Mouse (Mus musculus) heart, embryonic 16.5 days (tissue): ENCODE measurements around the gene Daxx. TPM values are rescaled to one million over a fixed set of nuclear protein-coding genes. Genes with fewer than 3 reads are reported as not detected.
"Not testable (repeated sequence)": the region's sequence is repeated elsewhere in the genome, so short reads cannot be mapped to it uniquely, and the experiment has no call there.

Experiments used
- ATAC-seq: fragments of 200-750 bp; cut with Nextera tagmentation; replicated peaks from 2 replicates; pipeline ENCODE4 v1.8.0; 2017; ENCODE audit warnings: moderate number of reproducible peaks; ENCODE audit not compliant: insufficient read depth, low FRiP score; ENCODE audit errors: extremely low read depth
- H3K27ac ChIP-seq: fragments of 300-500 bp; sonication (generic); 2 replicates; pipeline ENCODE4 v1.5.1; 2014; ENCODE audit warnings: mild to moderate bottlenecking, low read length, control low read depth, moderate library complexity
- H3K27me3 ChIP-seq: fragments of 300-500 bp; sonication (generic); 2 replicates; pipeline ENCODE4 v1.6.1; 2014; ENCODE audit warnings: low read length, mixed read lengths; ENCODE audit not compliant: control insufficient read depth, insufficient read depth
- H3K36me3 ChIP-seq: fragments of 300-500 bp; sonication (generic); 2 replicates; pipeline ENCODE4 v1.6.1; 2014; ENCODE audit not compliant: control insufficient read depth, insufficient read depth
- H3K4me1 ChIP-seq: fragments of 300-500 bp; sonication (generic); 2 replicates; pipeline ENCODE4 v1.6.1; 2014; ENCODE audit warnings: low read length, mixed read lengths; ENCODE audit not compliant: control insufficient read depth, insufficient read depth
- H3K4me2 ChIP-seq: fragments of 300-500 bp; sonication (generic); 2 replicates; pipeline ENCODE4 v1.6.1; 2014; ENCODE audit warnings: low read depth, mild to moderate bottlenecking, control low read depth, low read length
- H3K4me3 ChIP-seq: fragments of 300-500 bp; sonication (generic); 2 replicates; pipeline ENCODE4 v1.5.1; 2014; ENCODE audit warnings: mild to moderate bottlenecking, control low read depth, low read length
- H3K9ac ChIP-seq: fragments of 300-500 bp; sonication (generic); 2 replicates; pipeline ENCODE4 v1.6.1; 2014; ENCODE audit warnings: low read length, control low read depth
- H3K9me3 ChIP-seq: fragments of 300-500 bp; sonication (generic); replicated peaks from 2 replicates; pipeline ENCODE4 v1.6.1; 2016; ENCODE audit warnings: low read length; ENCODE audit not compliant: control insufficient read depth
- WGBS: fragments of 180-500 bp; shearing (Covaris S2); extraction: QIAGEN DNeasy Blood & Tissue Kit; methylation state at CpG from one replicate; pipeline ENCODE4 v1.1.7; 2014; 5-methylcytosine and 5-hydroxymethylcytosine counted together
- polyA plus RNA-seq: library from polyadenylated mRNA; unstranded; fragments of >200 nt; fragmentation: Nextera tagmentation; extraction: Ambion mirVana; gene quantifications from 2 replicates; pipeline ENCODE4 v1.2.1, GENCODE M21; 2015

Gene Daxx
- polyA plus RNA-seq, 1 experiment from 2014 or later: 39.4 TPM

DNA sequence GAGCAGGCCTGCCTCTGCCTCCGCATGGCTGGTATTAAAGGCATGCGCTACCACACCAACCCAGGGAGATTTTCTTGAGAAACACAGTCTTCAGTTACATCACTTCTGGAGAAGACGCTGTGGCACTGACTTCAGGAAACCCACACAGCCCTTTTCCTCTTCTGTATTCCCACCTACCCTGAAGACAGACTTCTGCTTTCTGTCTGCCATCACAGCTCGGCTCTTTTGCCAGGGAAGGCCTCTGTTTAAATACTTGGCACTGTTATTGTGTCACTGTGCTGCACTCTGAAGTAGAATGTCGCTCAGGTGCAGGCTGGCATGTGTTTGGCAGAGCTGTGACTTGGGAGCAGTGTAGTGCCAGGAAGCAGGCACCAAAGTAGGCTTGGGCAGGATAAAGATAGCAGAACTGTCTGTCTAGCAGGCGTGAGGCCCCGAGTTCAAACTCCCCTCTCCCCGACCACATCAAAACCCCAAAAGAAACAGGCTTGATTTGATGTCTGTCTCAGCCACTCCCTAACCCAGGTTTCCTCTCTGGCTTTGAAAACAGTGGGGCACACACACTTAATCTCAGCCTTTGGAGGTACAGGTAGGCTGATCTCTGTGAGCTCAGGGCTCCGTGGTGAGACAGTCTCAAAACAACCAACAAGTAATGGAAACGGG lies 38.3 kb downstream of the Daxx start:
- Histone ChIP-seq H3K27me3 (no peaks in the 10 kb centered on the region), H3K36me3 (peaks cover 27% of the 10 kb centered on the region), H3K27ac (no peak overlapping the region), H3K4me2 (no peak overlapping the region), H3K9ac (no peak overlapping the region), H3K4me1 (peaks cover 24% of the 10 kb centered on the region), H3K9me3 (no peaks in the 10 kb centered on the region), H3K4me3 (no peak overlapping the region)
- WGBS: 78% methylated on average over 10 of the region's 10 CpGs
- ATAC-seq: no peak

- no peak overlapping the region for H3K4me3 ChIP-seq
- H3K9me3 ChIP-seq: no peaks in the 10 kb centered on the region
- H3K36me3 ChIP-seq: peaks cover 32% of the 10 kb centered on the region
- H3K27ac ChIP-seq: no peak overlapping the region
- no peak for ATAC-seq
- no peak overlapping the region for H3K4me2 ChIP-seq
- 85% methylated on average over 22 of the region's 22 CpGs for WGBS
- H3K4me1 ChIP-seq: peaks cover 32% of the 10 kb centered on the region
- no peaks in the 10 kb centered on the region for H3K27me3 ChIP-seq
- no peak overlapping the region for H3K9ac ChIP-seq
Measured at GRCm38 (mm10) chr17:33948090-33948904, 39.1 kb downstream of the Daxx start.

DNA sequence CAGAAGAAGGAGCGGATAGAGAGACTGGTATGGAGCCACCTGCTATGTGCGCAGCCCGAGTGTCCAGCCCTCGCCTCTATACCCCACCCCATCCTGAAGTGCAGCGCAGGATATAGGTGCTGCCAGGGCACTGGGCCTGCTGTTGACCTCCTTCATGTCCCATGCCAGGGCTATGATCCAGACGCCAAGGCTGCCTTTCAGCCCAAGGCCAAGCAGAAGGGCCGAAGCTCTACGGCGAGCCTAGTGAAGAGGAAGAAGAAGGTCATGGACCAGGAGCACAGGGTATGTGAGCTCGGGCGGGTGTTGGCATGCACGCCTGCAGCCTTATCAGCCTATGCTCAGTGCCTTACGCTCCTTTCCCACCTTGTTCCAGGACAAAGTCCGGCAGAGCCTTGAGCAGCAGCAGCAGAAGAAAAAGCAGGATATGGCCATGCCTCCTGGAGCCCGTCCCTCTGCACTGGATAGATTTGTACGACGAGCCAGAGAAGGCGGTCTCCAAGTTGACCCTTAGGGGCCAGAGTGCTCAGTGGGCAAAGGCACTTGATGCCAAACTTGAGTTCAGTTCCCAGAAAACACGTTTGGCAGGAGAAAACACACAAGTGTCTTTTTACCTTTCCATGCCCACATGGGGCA lies 39.8 kb downstream of the Daxx start:
- Histone ChIP-seq H3K9me3 (no peaks in the 10 kb centered on the region), H3K4me3 (no peak overlapping the region), H3K27ac (no peak overlapping the region), H3K9ac (no peak overlapping the region), H3K27me3 (no peaks in the 10 kb centered on the region), H3K36me3 (peaks cover 36% of the 10 kb centered on the region), H3K4me2 (no peak overlapping the region), H3K4me1 (peaks cover 39% of the 10 kb centered on the region)
- WGBS: 86% methylated on average over 19 of the region's 19 CpGs
- ATAC-seq: no peak

- H3K27ac ChIP-seq: peak overlapping the region; percentile 87; the same call in 1 of the 2 replicates
- H3K4me3 ChIP-seq: peak overlapping the region; percentile 63
- H3K4me2 ChIP-seq: peak overlapping the region; percentile 98
- peak overlapping the region; percentile 78 for H3K9ac ChIP-seq
- peaks cover 30% of the 10 kb centered on the region for H3K36me3 ChIP-seq
- H3K9me3 ChIP-seq: no peaks in the 10 kb centered on the region
- no peaks in the 10 kb centered on the region for H3K27me3 ChIP-seq
- no peak for ATAC-seq
- H3K4me1 ChIP-seq: peaks cover 46% of the 10 kb centered on the region
- WGBS: 76% methylated on average over 10 of the region's 10 CpGs
Measured at GRCm38 (mm10) chr17:33950131-33950625, 41.0 kb downstream of the Daxx start.

- Histone ChIP-seq H3K27ac (peak within 1 kb of the TSS; percentile 87), H3K4me2 (peak within 1 kb of the TSS; percentile 98), H3K9me3 (no peaks in the 10 kb centered on the region), H3K36me3 (peaks cover 29% of the 10 kb centered on the region), H3K27me3 (no peaks in the 10 kb centered on the region), H3K9ac (peak within 1 kb of the TSS; percentile 78), H3K4me3 (peak within 1 kb of the TSS; percentile 63), H3K4me1 (peaks cover 46% of the 10 kb centered on the region)
- 1% methylated on average over 45 of the region's 45 CpGs for WGBS
- ATAC-seq: peak; percentile 61
Measured at GRCm38 (mm10) chr17:33951021-33951946, 42.1 kb downstream of the Daxx start, which contains the start of gene B3galt4. Gene B3galt4 (minus strand): TSS chr17:33951488.

- Histone ChIP-seq H3K9ac (peak overlapping the region; percentile 78), H3K4me1 (peaks cover 52% of the 10 kb centered on the region), H3K36me3 (peaks cover 29% of the 10 kb centered on the region), H3K4me3 (peak overlapping the region; percentile 63), H3K4me2 (peak overlapping the region; percentile 98)
- WGBS: 73% methylated on average over 13 of the region's 13 CpGs
- not testable (repeated sequence) for ATAC-seq, H3K27ac ChIP-seq, H3K27me3 ChIP-seq, H3K9me3 ChIP-seq
Measured at GRCm38 (mm10) chr17:33952015-33952414, 42.8 kb downstream of the Daxx start.

DNA sequence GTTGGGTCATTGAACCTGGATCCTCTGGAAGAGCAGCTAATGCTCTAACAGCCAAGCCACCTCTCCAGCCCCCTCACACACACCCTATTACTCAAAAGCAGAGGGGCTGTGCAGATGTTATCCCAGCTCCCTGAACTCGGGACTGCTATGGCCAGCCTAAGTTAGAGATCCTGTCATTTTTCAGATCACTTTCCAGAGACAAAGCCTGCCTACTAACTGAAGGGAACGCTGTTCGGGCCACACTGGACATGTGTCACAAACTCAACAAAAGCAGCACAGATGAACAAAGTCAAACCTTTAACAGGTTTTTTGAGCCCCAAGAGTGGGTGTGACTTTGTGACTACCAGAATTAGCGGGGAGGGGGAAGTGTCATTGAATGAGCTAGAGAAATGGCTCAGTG lies 43.7 kb downstream of the Daxx start:
- WGBS: 79% methylated on average over 4 of the region's 4 CpGs
- Histone ChIP-seq H3K4me3 (no peak overlapping the region), H3K27me3 (no peaks in the 10 kb centered on the region), H3K4me2 (no peak overlapping the region), H3K4me1 (peaks cover 52% of the 10 kb centered on the region), H3K36me3 (peaks cover 29% of the 10 kb centered on the region), H3K9ac (peak overlapping the region; percentile 43; the same call in 1 of the 2 replicates), H3K9me3 (no peaks in the 10 kb centered on the region), H3K27ac (no peak overlapping the region)
- ATAC-seq: no peak

DNA sequence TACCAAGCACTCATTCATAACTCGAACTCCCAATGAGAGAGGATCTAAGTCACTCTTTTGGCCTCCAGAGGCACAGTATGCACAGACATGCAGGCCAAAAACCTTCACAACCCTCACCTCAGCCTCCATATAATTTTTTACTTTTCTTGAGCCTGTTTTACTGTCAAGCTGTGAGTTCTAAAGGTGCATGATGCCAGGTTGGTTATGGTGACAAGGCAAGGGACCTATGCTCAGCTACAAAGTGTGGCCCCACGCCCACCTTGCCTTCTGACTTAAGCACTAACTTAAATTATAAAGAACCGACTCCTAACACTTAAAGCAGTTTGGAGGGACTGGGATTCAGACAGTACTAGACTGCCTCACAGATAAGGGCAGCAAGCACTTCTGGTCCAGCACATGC lies 44.1 kb downstream of the Daxx start:
- 81% methylated on average over 3 of the region's 3 CpGs for WGBS
- H3K4me2 ChIP-seq: 0 out of 2 replicates have a peak overlapping the region, but pooled peaks have one; percentile 9
- H3K27ac ChIP-seq: 0 out of 2 replicates have a peak overlapping the region, but pooled peaks have one; percentile 39
- no peak overlapping the region for H3K4me3 ChIP-seq
- H3K27me3 ChIP-seq: no peaks in the 10 kb centered on the region
- H3K36me3 ChIP-seq: peaks cover 27% of the 10 kb centered on the region
- peak overlapping the region; percentile 29 for H3K9ac ChIP-seq
- peaks cover 52% of the 10 kb centered on the region for H3K4me1 ChIP-seq
- H3K9me3 ChIP-seq: no peaks in the 10 kb centered on the region
- ATAC-seq: no peak
